Mouse (Mus musculus) CH12.LX (cell line): ENCODE results near the gene Rxfp3.

Experiments
- CHD2 ChIP-seq: IDR thresholded peaks from 2 replicates; pipeline ENCODE4 v1.6.1; 2011; ENCODE audit warnings: low read length, improper control_type of control experiment
- CTCF ChIP-seq, 2 experiments: IDR thresholded peaks in 1 of 2; conservative IDR thresholded peaks in 1 of 2; 2 replicates each; pipeline ENCODE4 v1.5.1; 2011 to 2012; ENCODE audit warnings: low read depth in 2 of 2, low read length in 2 of 2, improper control_type of control experiment in 1 of 2, inconsistent platforms in 1 of 2, mild to moderate bottlenecking in 1 of 2, moderate library complexity in 1 of 2
- JUN ChIP-seq: IDR thresholded peaks from 2 replicates; pipeline ENCODE4 v1.6.1; 2011; ENCODE audit warnings: low read depth, mild to moderate bottlenecking, low read length, improper control_type of control experiment, moderate library complexity; ENCODE audit not compliant: insufficient read depth
- JUND ChIP-seq: conservative IDR thresholded peaks from 2 replicates; pipeline ENCODE4 v1.6.1; 2011; ENCODE audit warnings: low read depth, low read length, improper control_type of control experiment
- MYC ChIP-seq: IDR thresholded peaks from 2 replicates; pipeline ENCODE4 v1.6.1; 2011; ENCODE audit warnings: low read depth, mild to moderate bottlenecking, improper control_type of control experiment, low read length
- POLR2A ChIP-seq: IDR thresholded peaks from 2 replicates; pipeline ENCODE4 v1.6.1; 2011; ENCODE audit warnings: low read depth, mild to moderate bottlenecking, improper control_type of control experiment, low read length
- POLR2AphosphoS2 ChIP-seq: IDR thresholded peaks from 2 replicates; pipeline ENCODE4 v1.6.1; 2011; ENCODE audit warnings: low read depth, low read length, improper control_type of control experiment
- SIN3A ChIP-seq: IDR thresholded peaks from 2 replicates; pipeline ENCODE4 v1.6.1; 2012; ENCODE audit warnings: low read length, improper control_type of control experiment, inconsistent platforms
- SMC3 ChIP-seq: IDR thresholded peaks from 2 replicates; pipeline ENCODE4 v1.6.1; 2011; ENCODE audit warnings: low read depth, low read length, improper control_type of control experiment
- TCF12 ChIP-seq: IDR thresholded peaks from 2 replicates; pipeline ENCODE4 v1.6.1; 2014; ENCODE audit warnings: low read depth, mild to moderate bottlenecking, inconsistent platforms, low read length, improper control_type of control experiment
- UBTF ChIP-seq: IDR thresholded peaks from 2 replicates; pipeline ENCODE4 v1.6.1; 2012; ENCODE audit warnings: low read depth, mild to moderate bottlenecking, inconsistent platforms, low read length, improper control_type of control experiment, moderate library complexity

- TF ChIP-seq CHD2: no peak
- TF ChIP-seq JUND: no peak
- TF ChIP-seq CTCF (conservative IDR thresholded peaks at IDR 0.05 in 1 of 2, IDR thresholded peaks at IDR 0.05 in 1 of 2; ENCODE audit: low read depth in 2 of 2, low read length in 2 of 2): no peak
- no peak for TF ChIP-seq POLR2A
- no peak for TF ChIP-seq SMC3
- TF ChIP-seq UBTF: no peak
- no peak for TF ChIP-seq TCF12
- no peak for TF ChIP-seq JUN
- TF ChIP-seq MYC: no peak
- TF ChIP-seq SIN3A: no peak
- no peak for TF ChIP-seq POLR2AphosphoS2
These were observed 16.1 kb upstream of the Rxfp3 start for GRCm38 (mm10) chr15:11053678-11054439.
